Mouse (Mus musculus) liver, adult 2 months (tissue): ENCODE data around the gene Tecpr2.

ENCODE experiments used
- CTCF ChIP-seq: fragments of 200-500 bp; IDR thresholded peaks from 2 replicates; pipeline ENCODE4 v1.5.1; 2011; ENCODE audit warnings: low read depth, low read length, control low read depth
- POLR2A ChIP-seq: fragments of 200-500 bp; IDR thresholded peaks from 2 replicates; pipeline ENCODE4 v1.6.1; 2011; ENCODE audit warnings: low read length, control low read depth; ENCODE audit not compliant: insufficient read depth; ENCODE audit errors: extremely low read depth

DNA sequence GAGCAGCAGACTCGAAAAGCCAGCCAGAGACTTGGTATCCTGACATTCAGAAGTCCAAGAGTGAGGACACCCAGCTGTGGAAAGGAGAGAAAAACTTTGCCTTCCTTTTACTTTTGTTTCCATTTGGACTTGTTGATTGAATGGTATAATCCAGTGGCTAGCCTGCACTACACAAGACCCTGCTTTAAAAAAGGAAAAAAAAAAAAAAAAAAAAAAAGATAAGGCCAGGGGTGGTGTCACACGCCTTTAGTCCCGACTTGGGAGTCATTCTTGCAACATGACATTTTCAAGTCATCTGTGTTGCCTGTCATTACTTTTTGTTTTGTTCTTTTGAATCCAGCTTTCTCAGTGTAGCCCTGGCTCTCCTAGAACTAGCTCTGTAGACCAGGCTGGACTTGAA lies 132.5 kb downstream of the Tecpr2 start:
- TF ChIP-seq POLR2A: no peak
- TF ChIP-seq CTCF: no peak
